Mouse (Mus musculus): ENCODE measurements at regions not wholly inside any gene's neighbourhood (a gene's known extent, or its start where the extent isn't known, plus 50 kb on each side); places are given as distances from the start of the nearest gene placed in this dataset.

- Histone ChIP-seq H3K27ac (ENCODE audit: control insufficient read depth, insufficient read depth, low read length) (no peak overlapping the region), H3K4me3 (ENCODE audit: control insufficient read depth, insufficient read depth, low read length) (no peak overlapping the region)
These were observed 150.8 kb upstream of the Syt13 start for GRCm38 (mm10) chr2:92763881-92764635.

DNA sequence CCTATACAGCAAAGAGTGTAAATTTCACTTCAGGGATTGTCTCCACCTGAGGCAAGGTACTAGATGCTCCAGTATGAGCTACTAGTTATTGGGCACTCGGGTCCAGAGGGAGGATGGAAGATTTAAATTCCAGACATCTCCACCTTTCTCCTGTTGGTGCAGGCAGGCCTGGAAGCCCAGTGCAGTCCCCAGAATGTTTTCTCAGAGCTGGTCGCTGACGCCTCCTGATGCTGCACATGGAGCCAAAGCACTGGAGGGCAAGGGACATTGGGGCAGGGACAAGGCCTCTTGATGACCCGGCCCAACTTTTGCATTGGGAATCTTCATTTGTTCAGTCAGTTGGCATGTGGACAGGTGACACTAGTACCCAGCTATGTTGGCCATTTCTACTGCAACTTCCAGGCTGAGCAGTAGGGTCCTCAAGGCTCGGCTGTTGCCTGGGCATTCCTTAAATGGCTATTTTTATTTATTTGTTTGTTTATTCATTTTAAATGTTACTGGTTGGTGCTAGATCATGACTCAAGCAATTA is 147.4 kb upstream of the Syt13 start:
- no peaks in the 10 kb centered on the region for H3K4me1 ChIP-seq (replicated peaks; ENCODE audit: control insufficient read depth, insufficient read depth, low read length)
- DNase-seq, result no peak
- no peak for TF ChIP-seq POLR2A (IDR thresholded peaks at IDR 0.05; ENCODE audit: control insufficient read depth, extremely low read depth, insufficient read depth, low read length, poor library complexity)
- no peak for TF ChIP-seq CTCF (IDR thresholded peaks at IDR 0.05; ENCODE audit: borderline replicate concordance, control insufficient read depth, extremely low read depth, insufficient read depth, low read length, poor library complexity)
- H3K36me3 ChIP-seq (ENCODE audit: control insufficient read depth, insufficient read depth, low read length), result no peaks in the 10 kb centered on the region
- H3K27ac ChIP-seq (ENCODE audit: control insufficient read depth, insufficient read depth, low read length), result no peak overlapping the region
- H3K27me3 ChIP-seq (ENCODE audit: control insufficient read depth, insufficient read depth, low read length), result no peaks in the 10 kb centered on the region
- no peak overlapping the region for H3K4me3 ChIP-seq (ENCODE audit: control insufficient read depth, insufficient read depth, low read length)
- 89% methylated on average over 5 of the region's 5 CpGs for WGBS

More at GRCm38 (mm10) chr2:92763881-92764635, 150.8 kb upstream of the Syt13 start:
- no peaks in the 10 kb centered on the region for H3K36me3 ChIP-seq (ENCODE audit: control insufficient read depth, insufficient read depth, low read length)
- WGBS, result 91% methylated on average over 1 of the region's 1 CpGs
- H3K4me1 ChIP-seq (replicated peaks; ENCODE audit: control insufficient read depth, insufficient read depth, low read length), result no peaks in the 10 kb centered on the region
- no peak for TF ChIP-seq POLR2A (IDR thresholded peaks at IDR 0.05; ENCODE audit: control insufficient read depth, extremely low read depth, insufficient read depth, low read length, poor library complexity)
- TF ChIP-seq CTCF (IDR thresholded peaks at IDR 0.05; ENCODE audit: borderline replicate concordance, control insufficient read depth, extremely low read depth, insufficient read depth, low read length, poor library complexity), result no peak
- H3K27me3 ChIP-seq (ENCODE audit: control insufficient read depth, insufficient read depth, low read length), result no peaks in the 10 kb centered on the region
- no peak for DNase-seq

- no peak for DNase-seq
- WGBS, result 62% methylated on average over 2 of the region's 2 CpGs
These were observed 146.8 kb upstream of the Syt13 start for GRCm38 (mm10) chr2:92768088-92768487.

DNA sequence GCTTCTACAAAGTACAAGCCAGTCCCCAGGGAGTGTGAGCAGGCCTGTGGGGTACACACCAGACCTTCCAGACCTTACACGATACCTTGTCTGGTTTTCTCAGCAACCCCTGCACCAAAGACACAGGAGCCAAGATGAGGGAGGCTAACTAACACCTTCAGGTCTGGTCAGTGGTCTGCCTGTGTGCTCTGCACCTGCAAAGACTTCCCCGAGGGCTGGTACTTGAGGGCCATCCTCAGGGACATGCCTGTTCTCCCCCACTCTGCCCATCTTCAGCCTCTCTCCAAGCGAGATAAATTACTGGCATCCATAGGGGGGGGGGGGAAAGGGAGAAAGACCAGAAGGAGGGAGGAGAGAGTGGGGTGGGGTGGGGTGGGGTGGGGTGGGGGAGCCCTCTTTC is 145.8 kb upstream of the Syt13 start:
- no peaks in the 10 kb centered on the region for H3K4me1 ChIP-seq (replicated peaks; ENCODE audit: control insufficient read depth, insufficient read depth, low read length)
- DNase-seq, result no peak
- no peaks in the 10 kb centered on the region for H3K27me3 ChIP-seq (ENCODE audit: control insufficient read depth, insufficient read depth, low read length)
- no peak overlapping the region for H3K27ac ChIP-seq (ENCODE audit: control insufficient read depth, insufficient read depth, low read length)
- TF ChIP-seq POLR2A (IDR thresholded peaks at IDR 0.05; ENCODE audit: control insufficient read depth, extremely low read depth, insufficient read depth, low read length, poor library complexity), result no peak
- no peak for TF ChIP-seq CTCF (IDR thresholded peaks at IDR 0.05; ENCODE audit: borderline replicate concordance, control insufficient read depth, extremely low read depth, insufficient read depth, low read length, poor library complexity)
- H3K4me3 ChIP-seq (ENCODE audit: control insufficient read depth, insufficient read depth, low read length), result no peak overlapping the region
- H3K36me3 ChIP-seq (ENCODE audit: control insufficient read depth, insufficient read depth, low read length), result no peaks in the 10 kb centered on the region
- 78% methylated on average over 3 of the region's 3 CpGs for WGBS

More at GRCm38 (mm10) chr2:92768088-92768487, 146.8 kb upstream of the Syt13 start:
- Histone ChIP-seq H3K4me3 (ENCODE audit: control insufficient read depth, insufficient read depth, low read length) (no peak overlapping the region), H3K36me3 (ENCODE audit: control insufficient read depth, insufficient read depth, low read length) (no peaks in the 10 kb centered on the region), H3K27ac (ENCODE audit: control insufficient read depth, insufficient read depth, low read length) (no peak overlapping the region), H3K27me3 (ENCODE audit: control insufficient read depth, insufficient read depth, low read length) (no peaks in the 10 kb centered on the region), H3K4me1 (replicated peaks; ENCODE audit: control insufficient read depth, insufficient read depth, low read length) (no peaks in the 10 kb centered on the region)
- TF ChIP-seq CTCF (IDR thresholded peaks at IDR 0.05; ENCODE audit: borderline replicate concordance, control insufficient read depth, extremely low read depth, insufficient read depth, low read length, poor library complexity) (no peak), POLR2A (IDR thresholded peaks at IDR 0.05; ENCODE audit: control insufficient read depth, extremely low read depth, insufficient read depth, low read length, poor library complexity) (no peak)

- no peak for DNase-seq
- H3K27ac ChIP-seq (ENCODE audit: control insufficient read depth, insufficient read depth, low read length), result no peak overlapping the region
- no peaks in the 10 kb centered on the region for H3K4me1 ChIP-seq (replicated peaks; ENCODE audit: control insufficient read depth, insufficient read depth, low read length)
- TF ChIP-seq POLR2A (IDR thresholded peaks at IDR 0.05; ENCODE audit: control insufficient read depth, extremely low read depth, insufficient read depth, low read length, poor library complexity) (no peak), CTCF (IDR thresholded peaks at IDR 0.05; ENCODE audit: borderline replicate concordance, control insufficient read depth, extremely low read depth, insufficient read depth, low read length, poor library complexity) (no peak)
- H3K36me3 ChIP-seq (ENCODE audit: control insufficient read depth, insufficient read depth, low read length), result no peaks in the 10 kb centered on the region
- H3K27me3 ChIP-seq (ENCODE audit: control insufficient read depth, insufficient read depth, low read length), result no peaks in the 10 kb centered on the region
- no peak overlapping the region for H3K4me3 ChIP-seq (ENCODE audit: control insufficient read depth, insufficient read depth, low read length)
- WGBS, result 87% methylated on average over 5 of the region's 5 CpGs
These were observed 144.8 kb upstream of the Syt13 start for GRCm38 (mm10) chr2:92770098-92770497.

GRCm38 (mm10) chr2:92772623-92773022 is 142.3 kb upstream of the Syt13 start:
- WGBS, result 81% methylated on average over 7 of the region's 7 CpGs
- no peak overlapping the region for H3K4me3 ChIP-seq (ENCODE audit: control insufficient read depth, insufficient read depth, low read length)
- no peak overlapping the region for H3K27ac ChIP-seq (ENCODE audit: control insufficient read depth, insufficient read depth, low read length)
- TF ChIP-seq POLR2A (IDR thresholded peaks at IDR 0.05; ENCODE audit: control insufficient read depth, extremely low read depth, insufficient read depth, low read length, poor library complexity) (no peak), CTCF (IDR thresholded peaks at IDR 0.05; ENCODE audit: borderline replicate concordance, control insufficient read depth, extremely low read depth, insufficient read depth, low read length, poor library complexity) (no peak)
- no peaks in the 10 kb centered on the region for H3K4me1 ChIP-seq (replicated peaks; ENCODE audit: control insufficient read depth, insufficient read depth, low read length)
- H3K36me3 ChIP-seq (ENCODE audit: control insufficient read depth, insufficient read depth, low read length), result no peaks in the 10 kb centered on the region
- DNase-seq, result no peak
- H3K27me3 ChIP-seq (ENCODE audit: control insufficient read depth, insufficient read depth, low read length), result no peaks in the 10 kb centered on the region

Data from thymus, adult 2 months (tissue).